Mouse (Mus musculus): ENCODE results near the gene Borcs6. TPM values are rescaled to one million over a fixed set of nuclear protein-coding genes. Genes with fewer than 3 reads are reported as not detected.

Borcs6 gene
- polyA plus RNA-seq, 1 experiment from 2014 or later: 20.1 TPM

DNA sequence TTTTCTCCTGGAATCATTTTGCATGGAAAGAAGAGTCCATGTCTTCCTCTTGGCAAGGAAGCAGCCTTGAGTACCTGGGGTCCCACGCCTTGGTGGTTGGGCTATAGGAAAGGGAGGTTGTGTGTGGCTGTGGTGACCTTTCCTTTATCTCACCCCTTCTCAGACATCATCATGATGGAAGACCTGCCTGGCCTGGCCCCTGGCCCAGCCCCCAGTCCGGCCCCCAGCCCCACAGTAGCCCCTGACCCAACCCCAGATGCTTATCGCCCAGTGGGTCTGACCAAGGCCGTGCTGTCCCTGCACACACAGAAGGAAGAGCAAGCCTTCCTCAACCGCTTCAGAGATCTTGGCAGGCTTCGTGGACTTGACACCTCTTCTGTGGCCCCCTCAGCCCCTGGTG lies 45.7 kb downstream of the Borcs6 start:
- 82% methylated on average over 6 of the region's 6 CpGs for WGBS
- Histone ChIP-seq H3K4me2 (replicated peaks; ENCODE audit: low read depth, low read length) (no peak overlapping the region), H3K4me1 (ENCODE audit: insufficient read depth, low read depth, low read length) (peaks cover 4% of the 10 kb centered on the region), H3K27me3 (replicated peaks; ENCODE audit: insufficient read depth, low read length) (no peaks in the 10 kb centered on the region), H3K27ac (ENCODE audit: low read length) (no peak overlapping the region), H3K9me3 (ENCODE audit: low read length) (no peaks in the 10 kb centered on the region), H3K4me3 (ENCODE audit: low read depth, low read length) (no peak overlapping the region), H3K36me3 (ENCODE audit: insufficient read depth, low read length) (peaks cover 94% of the 10 kb centered on the region), H3K9ac (replicated peaks; ENCODE audit: low read depth) (no peak overlapping the region)
- DNase-seq (ENCODE audit: low spot score) (no peak), ATAC-seq (no peak)
- TF ChIP-seq CTCF (IDR thresholded peaks at IDR 0.05): no peak
- TF ChIP-seq EP300 (IDR thresholded peaks at IDR 0.05): no peak

DNA sequence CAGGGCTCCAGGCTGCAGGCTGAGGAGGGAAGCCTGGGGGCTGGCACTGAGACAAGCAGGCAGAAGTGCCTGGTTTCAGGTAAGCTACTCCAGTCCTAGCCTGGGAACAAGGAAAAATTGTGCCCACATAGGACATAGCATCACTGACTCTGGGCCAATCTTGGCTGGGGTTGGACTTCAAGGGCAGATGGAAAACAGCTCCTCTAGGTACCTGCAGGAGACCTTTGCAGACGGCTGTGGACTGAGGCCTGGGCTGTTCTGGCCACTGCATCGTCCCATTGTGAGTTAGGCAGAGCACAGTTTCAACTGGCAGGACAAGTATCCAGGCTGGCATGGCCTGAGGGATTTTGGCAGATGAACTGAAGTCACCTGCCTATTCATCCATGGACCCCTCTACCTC lies 46.3 kb downstream of the Borcs6 start:
- Histone ChIP-seq H3K4me1 (ENCODE audit: insufficient read depth, low read depth, low read length) (no peaks in the 10 kb centered on the region), H3K27ac (ENCODE audit: low read length) (no peak overlapping the region), H3K27me3 (replicated peaks; ENCODE audit: insufficient read depth, low read length) (no peaks in the 10 kb centered on the region), H3K4me3 (ENCODE audit: low read depth, low read length) (no peak overlapping the region), H3K4me2 (replicated peaks; ENCODE audit: low read depth, low read length) (no peak overlapping the region), H3K9me3 (ENCODE audit: low read length) (no peaks in the 10 kb centered on the region), H3K9ac (replicated peaks; ENCODE audit: low read depth) (no peak overlapping the region), H3K36me3 (ENCODE audit: insufficient read depth, low read length) (peaks cover 89% of the 10 kb centered on the region)
- ATAC-seq (no peak), DNase-seq (ENCODE audit: low spot score) (no peak)
- TF ChIP-seq EP300 (IDR thresholded peaks at IDR 0.05) (no peak), CTCF (IDR thresholded peaks at IDR 0.05) (no peak)
- 91% methylated on average over 2 of the region's 2 CpGs for WGBS

DNA sequence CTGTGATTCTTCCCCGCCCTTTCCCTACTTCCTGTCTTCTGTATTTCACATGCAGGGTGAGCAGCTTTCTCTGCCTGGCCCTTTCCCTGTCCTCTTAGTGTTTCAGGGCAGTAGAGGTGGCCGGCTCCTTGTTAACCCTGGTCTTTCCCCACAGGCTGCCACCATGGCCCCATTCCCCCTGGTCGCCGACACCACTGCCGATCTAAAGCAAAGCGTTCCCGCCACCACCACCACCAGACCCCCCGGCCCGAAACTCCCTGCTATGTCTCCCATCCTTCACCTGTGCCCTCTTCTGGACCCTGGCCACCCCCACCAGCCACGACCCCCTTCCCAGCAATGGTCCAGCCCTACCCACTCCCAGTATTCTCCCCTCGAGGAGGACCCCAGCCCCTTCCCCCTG lies 46.8 kb downstream of the Borcs6 start:
- ATAC-seq (no peak), DNase-seq (ENCODE audit: low spot score) (no peak)
- 91% methylated on average over 11 of the region's 11 CpGs for WGBS
- H3K27me3 ChIP-seq (replicated peaks; ENCODE audit: insufficient read depth, low read length): no peaks in the 10 kb centered on the region
- no peak overlapping the region for H3K4me3 ChIP-seq (ENCODE audit: low read depth, low read length)
- H3K9ac ChIP-seq (replicated peaks; ENCODE audit: low read depth): no peak overlapping the region
- no peaks in the 10 kb centered on the region for H3K4me1 ChIP-seq (ENCODE audit: insufficient read depth, low read depth, low read length)
- no peaks in the 10 kb centered on the region for H3K9me3 ChIP-seq (ENCODE audit: low read length)
- no peak overlapping the region for H3K27ac ChIP-seq (ENCODE audit: low read length)
- H3K4me2 ChIP-seq (replicated peaks; ENCODE audit: low read depth, low read length): no peak overlapping the region
- peaks cover 84% of the 10 kb centered on the region for H3K36me3 ChIP-seq (ENCODE audit: insufficient read depth, low read length)
- TF ChIP-seq EP300 (IDR thresholded peaks at IDR 0.05) (no peak), CTCF (IDR thresholded peaks at IDR 0.05) (no peak)

DNA sequence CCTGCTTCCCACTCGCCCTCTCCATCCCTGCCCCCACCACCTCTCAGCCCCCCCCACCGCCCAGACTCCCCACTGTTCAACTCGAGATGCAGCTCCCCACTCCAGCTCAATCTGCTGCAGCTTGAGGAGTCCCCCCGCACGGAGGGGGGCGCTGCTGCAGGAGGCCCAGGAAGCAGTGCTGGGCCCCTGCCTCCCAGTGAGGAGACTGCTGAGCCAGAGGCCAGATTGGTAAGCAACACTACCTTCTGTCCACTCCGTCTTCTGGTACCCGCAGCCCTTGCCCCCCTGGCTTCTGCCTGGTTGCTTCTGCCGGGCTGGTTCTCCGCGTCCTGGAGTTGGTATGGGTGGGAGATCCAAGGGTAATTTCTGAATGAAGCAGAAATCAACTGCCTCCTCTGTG lies 47.3 kb downstream of the Borcs6 start:
- Histone ChIP-seq H3K9ac (replicated peaks; ENCODE audit: low read depth) (no peak overlapping the region), H3K4me1 (ENCODE audit: insufficient read depth, low read depth, low read length) (0 out of 2 replicates have a peak, but pooled peaks cover 3% of the 10 kb centered on the region), H3K27ac (ENCODE audit: low read length) (no peak overlapping the region), H3K36me3 (ENCODE audit: insufficient read depth, low read length) (peaks cover 78% of the 10 kb centered on the region), H3K27me3 (replicated peaks; ENCODE audit: insufficient read depth, low read length) (no peaks in the 10 kb centered on the region), H3K4me3 (ENCODE audit: low read depth, low read length) (no peak overlapping the region), H3K4me2 (replicated peaks; ENCODE audit: low read depth, low read length) (no peak overlapping the region), H3K9me3 (ENCODE audit: low read length) (no peaks in the 10 kb centered on the region)
- 88% methylated on average over 10 of the region's 11 CpGs for WGBS
- TF ChIP-seq CTCF (IDR thresholded peaks at IDR 0.05): no peak
- no peak for TF ChIP-seq EP300 (IDR thresholded peaks at IDR 0.05)
- DNase-seq (ENCODE audit: low spot score) (no peak), ATAC-seq (no peak)

DNA sequence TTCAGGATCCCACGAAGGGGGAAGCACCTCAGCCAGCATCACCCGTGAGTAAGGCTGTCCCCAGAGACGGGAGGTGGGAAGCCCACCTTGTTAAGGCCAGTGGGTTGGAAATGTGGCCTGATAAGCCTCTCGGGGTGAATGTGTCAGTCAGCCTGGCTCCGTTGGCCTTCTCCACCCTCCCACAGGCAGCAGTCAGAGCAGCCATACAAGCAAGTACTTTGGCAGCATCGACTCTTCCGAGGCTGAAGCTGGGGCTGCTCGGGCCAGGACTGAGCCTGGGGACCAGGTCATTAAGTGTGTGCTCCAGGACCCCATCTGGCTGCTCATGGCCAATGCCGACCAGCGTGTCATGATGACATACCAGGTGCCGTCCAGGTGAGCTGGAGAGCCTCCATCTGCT lies 48.2 kb downstream of the Borcs6 start:
- WGBS: 83% methylated on average over 11 of the region's 11 CpGs
- Histone ChIP-seq H3K4me2 (replicated peaks; ENCODE audit: low read depth, low read length) (no peak overlapping the region), H3K36me3 (ENCODE audit: insufficient read depth, low read length) (peaks cover 70% of the 10 kb centered on the region), H3K27ac (ENCODE audit: low read length) (no peak overlapping the region), H3K9me3 (ENCODE audit: low read length) (no peaks in the 10 kb centered on the region), H3K9ac (replicated peaks; ENCODE audit: low read depth) (no peak overlapping the region), H3K4me3 (ENCODE audit: low read depth, low read length) (no peak overlapping the region), H3K4me1 (ENCODE audit: insufficient read depth, low read depth, low read length) (0 out of 2 replicates have a peak, but pooled peaks cover 3% of the 10 kb centered on the region), H3K27me3 (replicated peaks; ENCODE audit: insufficient read depth, low read length) (no peaks in the 10 kb centered on the region)
- DNase-seq (ENCODE audit: low spot score) (no peak), ATAC-seq (no peak)
- TF ChIP-seq CTCF (IDR thresholded peaks at IDR 0.05) (no peak), EP300 (IDR thresholded peaks at IDR 0.05) (no peak)

DNA sequence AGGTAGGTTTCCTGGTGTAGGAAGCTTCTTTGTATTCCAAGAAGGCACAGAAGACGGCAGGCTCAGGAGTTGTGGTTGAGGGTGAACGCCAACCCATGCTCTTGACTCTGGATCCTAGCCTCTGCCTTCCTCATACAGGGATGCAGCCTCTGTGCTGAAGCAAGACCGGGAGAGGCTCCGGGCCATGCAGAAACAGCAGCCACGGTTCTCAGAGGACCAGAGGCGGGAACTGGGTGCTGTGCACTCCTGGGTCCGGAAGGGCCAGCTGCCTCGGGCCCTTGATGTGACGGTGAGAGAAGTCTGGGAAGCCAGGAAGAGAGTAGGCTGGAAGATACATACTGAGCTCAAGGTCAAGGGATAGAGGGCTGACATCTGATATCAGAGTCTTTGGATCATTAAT lies 48.7 kb downstream of the Borcs6 start:
- no peak for ATAC-seq
- Histone ChIP-seq H3K9ac (replicated peaks; ENCODE audit: low read depth) (no peak overlapping the region), H3K27ac (ENCODE audit: low read length) (no peak overlapping the region), H3K27me3 (replicated peaks; ENCODE audit: insufficient read depth, low read length) (no peaks in the 10 kb centered on the region), H3K9me3 (ENCODE audit: low read length) (no peaks in the 10 kb centered on the region), H3K4me1 (ENCODE audit: insufficient read depth, low read depth, low read length) (0 out of 2 replicates have a peak, but pooled peaks cover 3% of the 10 kb centered on the region), H3K4me3 (ENCODE audit: low read depth, low read length) (no peak overlapping the region), H3K36me3 (ENCODE audit: insufficient read depth, low read length) (peaks cover 64% of the 10 kb centered on the region), H3K4me2 (replicated peaks; ENCODE audit: low read depth, low read length) (no peak overlapping the region)
- TF ChIP-seq CTCF (IDR thresholded peaks at IDR 0.05) (no peak), EP300 (IDR thresholded peaks at IDR 0.05) (no peak)
- 93% methylated on average over 9 of the region's 9 CpGs for WGBS
- no peak for DNase-seq (ENCODE audit: low spot score)

Measured in lung, postnatal 0 days (tissue).